Mouse (Mus musculus) liver, adult 2 months (tissue): ENCODE results near the gene Lrba.

Experiments
- CTCF ChIP-seq: fragments of 200-500 bp; IDR thresholded peaks from 2 replicates; pipeline ENCODE4 v1.5.1; 2011; ENCODE audit warnings: low read depth, low read length, control low read depth
- POLR2A ChIP-seq: fragments of 200-500 bp; IDR thresholded peaks from 2 replicates; pipeline ENCODE4 v1.6.1; 2011; ENCODE audit warnings: low read length, control low read depth; ENCODE audit not compliant: insufficient read depth; ENCODE audit errors: extremely low read depth

DNA sequence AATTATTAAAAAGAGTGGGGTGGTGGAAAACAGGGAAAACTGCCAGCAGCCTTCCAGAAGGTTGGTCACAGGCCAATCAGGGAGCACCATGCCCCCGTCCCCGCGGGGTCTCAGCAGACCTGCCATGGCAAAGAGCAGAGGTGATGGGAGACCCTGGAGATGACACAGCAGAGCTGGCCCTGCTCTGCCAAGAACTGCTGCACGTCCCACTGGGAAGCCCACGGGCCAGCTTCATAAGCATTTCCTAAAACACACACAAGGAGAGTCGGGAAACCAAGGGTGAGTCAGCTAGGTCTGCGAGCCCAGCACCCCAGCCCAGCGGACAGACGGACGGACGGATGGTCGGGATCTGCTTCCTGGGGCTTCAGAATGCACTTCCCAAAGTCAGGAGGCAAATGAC is 561.8 kb downstream of the Lrba start:
- TF ChIP-seq POLR2A, result no peak
- TF ChIP-seq CTCF, result no peak
